Mouse (Mus musculus): ENCODE measurements around the gene Avp. TPM values are rescaled to one million over a fixed set of nuclear protein-coding genes. Genes with fewer than 3 reads are reported as not detected.
A peak's percentile ranks its signal among the peaks of the same experiment; 100 is the strongest.
"Not testable (repeated sequence)": the region's sequence is repeated elsewhere in the genome, so short reads cannot be mapped to it uniquely, and the experiment has no call there.

Avp gene
- polyA plus RNA-seq, 1 experiment from 2014 or later = 0.54 TPM

DNA sequence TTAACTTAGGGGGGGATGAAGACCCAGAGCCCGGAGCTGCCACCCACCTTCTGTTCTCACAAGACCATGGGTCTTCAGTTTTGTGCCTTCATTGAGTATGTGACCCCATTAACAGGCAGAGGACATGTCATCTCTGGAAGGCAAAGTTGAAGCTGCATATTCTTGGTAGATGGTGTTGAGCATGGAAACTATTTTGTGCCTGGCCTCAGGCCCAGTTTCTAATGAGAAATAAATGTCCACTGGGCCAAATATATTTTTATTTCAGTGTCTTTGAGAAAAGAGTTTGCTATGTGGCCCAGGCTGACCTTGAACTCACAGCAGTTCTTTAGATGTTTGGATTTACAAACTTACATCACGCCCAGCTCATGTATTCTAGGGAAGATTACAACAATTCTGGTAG lies 7.4 kb upstream of the Avp start:
- Histone ChIP-seq H3K4me2 (no peak overlapping the region), H3K27me3 (replicated peaks) (no peaks in the 10 kb centered on the region), H3K4me3 (no peak overlapping the region), H3K4me1 (replicated peaks) (no peaks in the 10 kb centered on the region), H3K9ac (no peak overlapping the region), H3K9me3 (replicated peaks) (no peaks in the 10 kb centered on the region), H3K36me3 (peaks cover 24% of the 10 kb centered on the region), H3K27ac (ENCODE audit: poor library complexity, severe bottlenecking) (no peak overlapping the region)
- no peak for ATAC-seq (ENCODE audit: insufficient number of reproducible peaks, low FRiP score)
- WGBS = 93% methylated on average over 2 of the region's 2 CpGs

DNA sequence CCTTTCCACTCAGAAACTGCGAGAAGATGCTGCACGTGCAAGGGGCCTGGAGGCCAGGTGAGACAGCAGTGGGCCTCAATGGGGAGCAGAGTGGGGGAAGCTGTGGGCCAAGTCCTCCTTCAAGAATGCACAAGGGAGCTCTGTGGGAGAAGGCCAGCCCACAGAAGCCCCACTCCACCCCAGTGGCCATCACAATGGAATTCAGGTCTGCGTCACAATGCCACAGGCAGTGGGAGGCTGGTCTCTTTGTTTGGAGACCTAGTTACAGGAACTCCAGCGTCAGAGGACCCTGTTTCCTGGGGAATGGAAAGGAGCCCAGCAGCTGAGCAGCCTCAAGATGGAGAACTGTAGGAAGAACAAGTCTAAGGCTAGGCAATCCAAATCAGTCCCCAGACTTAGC lies 6.8 kb upstream of the Avp start:
- H3K4me1 ChIP-seq (replicated peaks) = no peaks in the 10 kb centered on the region
- no peak overlapping the region for H3K9ac ChIP-seq
- H3K36me3 ChIP-seq = peaks cover 22% of the 10 kb centered on the region; the same call in 1 of the 2 replicates
- no peak for ATAC-seq (ENCODE audit: insufficient number of reproducible peaks, low FRiP score)
- no peak overlapping the region for H3K4me2 ChIP-seq
- no peak overlapping the region for H3K4me3 ChIP-seq
- 68% methylated on average over 4 of the region's 4 CpGs for WGBS
- H3K9me3 ChIP-seq (replicated peaks) = no peaks in the 10 kb centered on the region
- H3K27ac ChIP-seq (ENCODE audit: poor library complexity, severe bottlenecking) = no peak overlapping the region
- no peaks in the 10 kb centered on the region for H3K27me3 ChIP-seq (replicated peaks)

DNA sequence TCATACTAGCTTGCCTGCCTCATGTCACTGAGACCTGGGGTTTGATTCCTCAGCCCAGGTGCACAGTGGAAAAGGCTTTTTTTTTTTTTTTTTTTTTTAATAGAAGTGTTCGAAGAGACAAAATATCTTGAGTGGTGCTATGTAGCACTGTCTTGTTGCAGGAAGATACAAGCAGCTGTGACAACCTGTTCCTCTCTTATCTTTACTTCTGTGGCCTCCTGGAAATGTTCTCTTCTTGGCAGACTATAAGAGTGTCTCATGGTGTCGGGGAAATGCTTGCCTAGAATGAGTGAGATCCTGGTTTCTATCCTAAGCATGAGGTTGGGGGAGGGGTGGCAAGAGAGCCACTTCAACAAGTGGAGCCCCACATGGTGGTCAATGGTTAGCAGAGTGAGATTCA lies 6.0 kb upstream of the Avp start:
- ATAC-seq (ENCODE audit: insufficient number of reproducible peaks, low FRiP score) = no peak
- 39% methylated on average over 2 of the region's 2 CpGs for WGBS

GRCm38 (mm10) chr2:130586016-130586415 lies 3.7 kb upstream of the Avp start:
- 75% methylated on average over 6 of the region's 6 CpGs for WGBS

More for the DNA sequence above, 6.0 kb upstream of the Avp start:
- H3K36me3 ChIP-seq = peaks cover 22% of the 10 kb centered on the region; the same call in 1 of the 2 replicates
- peaks cover 6% of the 10 kb centered on the region for H3K4me1 ChIP-seq (replicated peaks)
- no peaks in the 10 kb centered on the region for H3K9me3 ChIP-seq (replicated peaks)
- H3K4me2 ChIP-seq = no peak overlapping the region
- no peak overlapping the region for H3K27ac ChIP-seq (ENCODE audit: poor library complexity, severe bottlenecking)
- no peak overlapping the region for H3K9ac ChIP-seq
- no peaks in the 10 kb centered on the region for H3K27me3 ChIP-seq (replicated peaks)
- no peak overlapping the region for H3K4me3 ChIP-seq

DNA sequence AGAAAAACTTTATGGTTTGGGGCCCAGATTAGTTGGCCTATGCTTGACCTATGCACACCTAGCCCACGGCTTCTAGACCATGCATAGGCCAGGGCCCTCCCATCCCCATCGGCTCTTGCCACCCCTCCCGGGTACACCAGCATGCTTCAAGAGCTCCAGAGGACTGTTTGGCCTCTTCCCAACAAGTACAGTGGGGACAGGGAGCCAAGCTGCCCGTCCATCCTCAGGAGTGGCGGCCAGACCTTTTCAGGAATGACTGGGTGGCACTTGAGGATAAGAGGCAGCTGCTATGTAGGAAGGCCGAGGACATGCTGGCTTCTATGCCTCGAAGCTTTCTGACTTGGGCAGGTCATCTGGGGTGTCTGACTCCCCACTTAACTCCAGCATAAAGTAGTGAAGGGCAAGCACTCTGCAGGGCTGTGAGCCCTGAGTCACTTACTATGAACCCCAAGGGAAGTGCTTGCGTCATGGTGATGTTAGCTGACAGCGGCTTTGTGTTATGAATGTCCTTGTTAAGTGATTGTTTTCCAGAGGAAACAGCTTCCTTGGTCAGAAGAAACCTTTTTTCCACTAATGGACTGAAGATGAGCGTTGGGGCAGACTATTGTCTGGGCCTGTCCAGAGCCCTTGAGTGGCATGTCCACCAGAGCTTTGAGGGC lies 1.7 kb upstream of the Avp start:
- 63% methylated on average over 10 of the region's 10 CpGs for WGBS
- peaks cover 40% of the 10 kb centered on the region for H3K27me3 ChIP-seq (replicated peaks)
- no peak overlapping the region for H3K4me3 ChIP-seq
- ATAC-seq (ENCODE audit: insufficient number of reproducible peaks, low FRiP score) = no peak
- H3K36me3 ChIP-seq = no peaks in the 10 kb centered on the region
- no peaks in the 10 kb centered on the region for H3K9me3 ChIP-seq (replicated peaks)
- H3K4me2 ChIP-seq = no peak overlapping the region
- no peak overlapping the region for H3K27ac ChIP-seq (ENCODE audit: poor library complexity, severe bottlenecking)
- no peak overlapping the region for H3K9ac ChIP-seq
- peaks cover 34% of the 10 kb centered on the region for H3K4me1 ChIP-seq (replicated peaks)

More at GRCm38 (mm10) chr2:130586016-130586415, 3.7 kb upstream of the Avp start:
- no peaks in the 10 kb centered on the region for H3K9me3 ChIP-seq (replicated peaks)
- peaks cover 19% of the 10 kb centered on the region for H3K4me1 ChIP-seq (replicated peaks)
- no peak overlapping the region for H3K9ac ChIP-seq
- H3K27me3 ChIP-seq (replicated peaks) = peaks cover 20% of the 10 kb centered on the region
- H3K4me3 ChIP-seq = no peak overlapping the region
- no peak overlapping the region for H3K27ac ChIP-seq (ENCODE audit: poor library complexity, severe bottlenecking)
- H3K36me3 ChIP-seq = peaks cover 10% of the 10 kb centered on the region; the same call in 1 of the 2 replicates
- no peak overlapping the region for H3K4me2 ChIP-seq
- ATAC-seq (ENCODE audit: insufficient number of reproducible peaks, low FRiP score) = no peak

DNA sequence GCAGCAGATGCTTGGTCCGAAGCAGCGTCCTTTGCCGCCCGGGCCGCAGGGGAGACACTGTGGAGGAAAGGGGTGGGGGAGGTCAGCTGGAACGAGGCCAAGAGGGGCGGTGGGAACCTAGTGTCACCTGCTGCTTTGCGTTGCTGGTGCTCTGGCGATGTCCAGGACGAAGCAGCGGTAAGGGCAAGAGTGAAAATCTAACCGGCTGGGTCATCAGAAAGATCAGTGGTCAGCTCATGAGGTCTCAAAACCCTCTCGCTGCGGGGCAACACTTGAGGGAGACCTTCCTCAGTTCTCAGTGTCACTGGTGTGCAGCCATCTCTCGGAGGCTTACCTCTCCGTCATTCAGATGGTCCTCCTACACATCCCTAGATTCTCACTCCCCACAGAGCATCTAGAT lies 1.2 kb downstream of the Avp start:
- Histone ChIP-seq H3K4me1 (replicated peaks) (peaks cover 48% of the 10 kb centered on the region), H3K9ac (no peak overlapping the region)
- 4% methylated on average over 16 of the region's 16 CpGs for WGBS

DNA sequence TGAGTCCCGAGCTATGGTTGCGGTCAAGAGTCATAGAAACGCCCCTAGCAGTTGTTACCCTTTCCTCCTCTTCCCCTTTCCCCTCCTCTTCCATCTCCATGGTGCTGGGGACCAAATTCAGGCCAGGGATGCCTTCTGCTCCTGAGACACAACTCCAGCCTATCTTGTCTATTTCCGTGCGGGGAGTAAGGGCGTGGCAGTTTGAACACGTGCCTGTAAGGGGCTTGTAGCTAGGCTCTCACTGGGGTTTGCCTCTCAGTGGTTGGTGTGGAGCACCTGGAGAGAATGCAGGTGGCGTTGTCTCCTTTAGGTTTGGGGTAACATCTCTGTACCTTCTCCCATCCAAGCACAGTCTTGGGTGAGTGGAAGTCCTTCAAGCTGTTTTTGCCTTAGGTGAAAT lies 2.6 kb downstream of the Avp start:
- Histone ChIP-seq H3K4me3 (no peak overlapping the region), H3K9ac (no peak overlapping the region), H3K27me3 (replicated peaks) (peaks cover 80% of the 10 kb centered on the region), H3K27ac (ENCODE audit: poor library complexity, severe bottlenecking) (no peak overlapping the region), H3K9me3 (replicated peaks) (peaks cover 5% of the 10 kb centered on the region), H3K36me3 (no peaks in the 10 kb centered on the region), H3K4me2 (peak overlapping the region; percentile 71; the same call in 1 of the 2 replicates), H3K4me1 (replicated peaks) (peaks cover 51% of the 10 kb centered on the region)
- no peak for ATAC-seq (ENCODE audit: insufficient number of reproducible peaks, low FRiP score)
- WGBS = 9% methylated on average over 8 of the region's 8 CpGs

More for the DNA sequence above, 1.2 kb downstream of the Avp start:
- H3K9me3 ChIP-seq (replicated peaks) = peaks cover 5% of the 10 kb centered on the region
- H3K4me2 ChIP-seq = peak overlapping the region; percentile 71
- no peaks in the 10 kb centered on the region for H3K36me3 ChIP-seq
- H3K27me3 ChIP-seq (replicated peaks) = peaks cover 66% of the 10 kb centered on the region
- peak overlapping the region; percentile 39 for H3K4me3 ChIP-seq
- no peak for ATAC-seq (ENCODE audit: insufficient number of reproducible peaks, low FRiP score)
- no peak overlapping the region for H3K27ac ChIP-seq (ENCODE audit: poor library complexity, severe bottlenecking)

DNA sequence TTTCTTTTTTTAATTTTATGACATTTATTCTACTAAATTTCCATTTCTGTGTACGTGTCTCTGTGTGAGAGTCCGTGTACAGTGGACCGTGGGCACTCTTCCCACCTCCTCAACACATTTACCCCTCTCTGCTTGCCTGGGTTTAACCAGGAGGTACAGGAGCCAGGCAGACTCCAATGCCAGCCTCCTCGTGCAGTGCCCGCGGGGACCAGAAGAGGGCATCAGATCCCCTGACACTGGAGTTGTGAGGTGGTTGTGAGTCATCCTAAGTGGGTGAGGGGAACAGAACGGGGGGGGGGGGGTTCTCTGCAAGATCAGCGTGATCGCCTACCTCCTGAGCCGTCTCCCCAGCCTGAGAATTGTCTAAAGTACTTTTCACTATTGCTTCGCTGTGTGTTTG lies 4.2 kb downstream of the Avp start:
- peaks cover 95% of the 10 kb centered on the region for H3K27me3 ChIP-seq (replicated peaks)
- H3K4me1 ChIP-seq (replicated peaks) = peaks cover 44% of the 10 kb centered on the region
- no peak overlapping the region for H3K9ac ChIP-seq
- H3K36me3 ChIP-seq = no peaks in the 10 kb centered on the region
- H3K4me2 ChIP-seq = no peak overlapping the region
- H3K9me3 ChIP-seq (replicated peaks) = peaks cover 5% of the 10 kb centered on the region
- 11% methylated on average over 11 of the region's 11 CpGs for WGBS
- no peak overlapping the region for H3K27ac ChIP-seq (ENCODE audit: poor library complexity, severe bottlenecking)
- no peak overlapping the region; the same call in 1 of the 2 replicates for H3K4me3 ChIP-seq
- ATAC-seq (ENCODE audit: insufficient number of reproducible peaks, low FRiP score) = no peak

GRCm38 (mm10) chr2:130577632-130578031 lies 4.7 kb downstream of the Avp start:
- Histone ChIP-seq H3K4me1 (replicated peaks) (peaks cover 41% of the 10 kb centered on the region), H3K36me3 (no peaks in the 10 kb centered on the region), H3K4me2 (peak overlapping the region; percentile 70), H3K4me3 (peak overlapping the region; percentile 16; the same call in 1 of the 2 replicates), H3K9ac (no peak overlapping the region), H3K27me3 (replicated peaks) (peaks cover 91% of the 10 kb centered on the region), H3K9me3 (replicated peaks) (peaks cover 5% of the 10 kb centered on the region), H3K27ac (ENCODE audit: poor library complexity, severe bottlenecking) (no peak overlapping the region)
- ATAC-seq (ENCODE audit: insufficient number of reproducible peaks, low FRiP score) = no peak
- 6% methylated on average over 12 of the region's 12 CpGs for WGBS

GRCm38 (mm10) chr2:130577021-130577420 lies 5.3 kb downstream of the Avp start:
- peak overlapping the region; percentile 44 for H3K4me3 ChIP-seq
- peaks cover 34% of the 10 kb centered on the region for H3K4me1 ChIP-seq (replicated peaks)
- peaks cover 88% of the 10 kb centered on the region for H3K27me3 ChIP-seq (replicated peaks)
- peaks cover 5% of the 10 kb centered on the region for H3K9me3 ChIP-seq (replicated peaks)
- no peaks in the 10 kb centered on the region for H3K36me3 ChIP-seq
- H3K27ac ChIP-seq (ENCODE audit: poor library complexity, severe bottlenecking) = no peak overlapping the region
- 3% methylated on average over 9 of the region's 9 CpGs for WGBS
- H3K9ac ChIP-seq = no peak overlapping the region
- no peak for ATAC-seq (ENCODE audit: insufficient number of reproducible peaks, low FRiP score)
- H3K4me2 ChIP-seq = peak overlapping the region; percentile 70

- not testable (repeated sequence) for H3K36me3 ChIP-seq; H3K9me3 ChIP-seq (replicated peaks); H3K27ac ChIP-seq (ENCODE audit: poor library complexity, severe bottlenecking); ATAC-seq (ENCODE audit: insufficient number of reproducible peaks, low FRiP score)
- WGBS = 3% methylated on average over 32 of the region's 32 CpGs
- Histone ChIP-seq H3K4me3 (peak overlapping the region; percentile 44), H3K4me2 (peak overlapping the region; percentile 70), H3K27me3 (replicated peaks) (peaks cover 83% of the 10 kb centered on the region), H3K4me1 (replicated peaks) (peaks cover 34% of the 10 kb centered on the region), H3K9ac (peak overlapping the region; percentile 64)
Measured at GRCm38 (mm10) chr2:130576564-130576963, 5.8 kb downstream of the Avp start.

DNA sequence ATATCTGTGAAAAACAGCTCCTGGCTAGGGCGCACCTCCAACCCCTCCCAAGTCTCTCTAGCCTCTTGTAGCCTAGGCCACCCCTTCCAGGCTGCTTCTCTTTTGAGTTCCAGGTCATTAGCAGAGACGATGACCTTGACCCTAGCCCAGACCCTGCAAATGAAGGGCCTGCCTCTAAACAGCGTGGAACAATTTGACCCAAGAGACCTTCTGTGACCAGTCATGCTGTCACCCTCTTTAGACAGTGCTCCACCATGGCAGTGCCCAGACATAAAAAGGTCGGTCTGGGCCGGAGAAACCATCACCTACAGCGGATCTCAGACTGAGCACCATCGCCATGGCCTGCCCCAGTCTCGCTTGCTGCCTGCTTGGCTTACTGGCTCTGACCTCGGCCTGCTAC lies 6.5 kb downstream of the Avp start, which contains the start of gene Oxt:
Gene Oxt, plus strand, starts transcription at position 301 of the 400 bp plus-strand sequence.
- peak within 1 kb of the TSS; percentile 70 for H3K4me2 ChIP-seq
- no peak within 1 kb of the TSS for H3K27ac ChIP-seq (ENCODE audit: poor library complexity, severe bottlenecking)
- ATAC-seq (ENCODE audit: insufficient number of reproducible peaks, low FRiP score) = no peak
- H3K9ac ChIP-seq = peak within 1 kb of the TSS; percentile 64
- H3K4me3 ChIP-seq = peak within 1 kb of the TSS; percentile 44
- WGBS = 53% methylated on average over 9 of the region's 9 CpGs
- H3K9me3 ChIP-seq (replicated peaks) = peaks cover 5% of the 10 kb centered on the region
- peaks cover 31% of the 10 kb centered on the region for H3K4me1 ChIP-seq (replicated peaks)
- H3K36me3 ChIP-seq = no peaks in the 10 kb centered on the region
- peaks cover 78% of the 10 kb centered on the region for H3K27me3 ChIP-seq (replicated peaks)
